Mouse (Mus musculus) erythroid progenitor cell, adult 5-6 weeks (primary cell): ENCODE results near the gene Sc5d. TPM values are rescaled to one million over a fixed set of nuclear protein-coding genes. Genes with fewer than 3 reads are reported as not detected.

Experiments used
- ATAC-seq: replicated peaks from 2 replicates; pipeline ENCODE4 v1.8.0; 2016; ENCODE audit warnings: moderate number of reproducible peaks, mild to moderate bottlenecking, moderate TSS enrichment, inconsistent platforms; ENCODE audit not compliant: poor library complexity, low FRiP score, severe bottlenecking
- total RNA-seq, 2 experiments: library from RNA; stranded (forward) in 1 of 2; stranded (reverse) in 1 of 2; fragments of 150-400 nt in 1 of 2; fragments of 186-747, 209-891 nt in 1 of 2; gene quantifications; 2 replicates each; pipeline versions ENCODE4 v1.2.3 to v1.2.4; 2015 to 2017; ENCODE audit warnings: low replicate concordance in 2 of 2

Gene Sc5d
- total RNA-seq, 2 experiments from 2014 or later = 6.7 to 8.9 TPM

- no peak for ATAC-seq
Measured at GRCm38 (mm10) chr9:42265309-42265708, 1.3 kb upstream of the Sc5d start.

DNA sequence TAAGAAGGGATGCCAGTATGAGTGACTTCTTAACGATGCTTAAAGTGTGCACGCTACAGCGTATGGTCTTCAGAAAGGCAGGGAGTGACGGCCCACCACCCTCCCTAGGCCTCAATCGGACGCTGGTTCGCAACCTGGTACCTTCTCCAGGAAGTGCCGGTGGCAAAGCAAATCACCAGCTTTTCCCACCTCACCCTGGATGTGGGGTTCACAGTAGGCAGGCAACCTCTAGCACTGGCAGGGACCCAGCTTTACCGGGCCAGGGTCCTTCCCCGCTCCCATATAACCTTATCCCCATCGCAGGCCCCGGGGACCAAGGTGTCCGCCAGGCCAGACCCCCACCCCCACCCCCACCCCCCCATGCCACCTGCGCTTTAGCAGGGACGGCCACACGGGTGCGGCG is 346 bp downstream of the Sc5d start:
- ATAC-seq = no peak

DNA sequence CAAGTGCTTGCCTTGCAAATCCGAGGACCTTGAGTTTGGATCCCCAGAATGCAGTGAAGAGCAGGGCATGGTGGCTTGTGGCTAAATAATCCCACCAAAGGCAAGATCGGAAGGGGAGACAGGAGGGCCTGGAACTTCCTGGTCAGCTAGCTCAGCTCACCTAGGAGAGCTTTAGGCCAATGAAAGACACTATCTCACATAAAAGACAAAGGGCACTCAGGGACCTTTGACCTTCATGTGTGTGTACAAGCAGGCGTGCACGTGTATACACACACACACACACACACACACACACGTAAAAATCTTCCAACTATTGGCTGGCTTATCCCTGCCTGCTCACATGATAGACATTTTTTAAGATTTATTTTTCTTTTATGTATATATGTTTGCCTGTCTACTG is 3.6 kb downstream of the Sc5d start:
- ATAC-seq = no peak

DNA sequence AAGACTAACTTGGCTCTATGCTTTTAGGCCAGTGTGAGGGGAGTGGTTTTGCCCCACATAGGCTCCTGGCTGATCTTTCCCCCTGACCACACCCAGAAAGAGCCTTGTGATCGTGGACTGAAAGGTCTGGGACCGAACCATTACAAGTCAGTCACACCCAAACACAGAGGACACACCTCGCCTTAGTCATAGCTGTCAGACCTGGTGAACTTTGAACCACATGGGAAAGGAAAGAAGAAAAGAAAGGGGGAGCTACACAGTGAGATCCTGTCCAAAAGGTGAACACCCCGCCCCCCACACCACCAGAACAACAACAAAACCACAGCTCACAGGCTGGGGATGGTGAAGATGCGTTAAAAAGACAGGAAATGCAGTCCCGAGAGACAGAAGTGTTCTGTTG is 14.9 kb downstream of the Sc5d start:
- no peak for ATAC-seq

DNA sequence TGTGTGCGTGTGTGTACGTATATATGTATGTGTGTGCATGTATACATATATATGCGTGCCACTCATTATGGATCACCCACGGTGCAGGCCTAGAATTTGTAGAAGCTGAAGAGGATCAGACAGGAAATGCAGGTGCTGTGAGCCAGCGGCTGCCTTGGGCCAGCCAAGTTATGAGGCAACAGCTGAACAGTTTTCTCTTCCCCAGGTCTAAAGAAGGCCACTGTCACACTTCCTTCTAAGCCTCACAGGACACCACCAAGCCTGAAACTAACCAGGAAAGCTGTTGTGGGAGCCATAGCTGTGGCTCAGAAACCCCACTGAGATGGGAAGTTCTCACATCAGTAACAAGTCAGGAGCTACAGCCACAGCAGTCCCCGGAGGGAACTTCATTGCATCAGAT is 17.4 kb downstream of the Sc5d start:
- ATAC-seq = no peak

GRCm38 (mm10) chr9:42244173-42244572 is 19.9 kb downstream of the Sc5d start:
- no peak for ATAC-seq

- no peak for ATAC-seq
Measured at GRCm38 (mm10) chr9:42241021-42241420, 23.0 kb downstream of the Sc5d start.

GRCm38 (mm10) chr9:42240583-42240992 is 23.5 kb downstream of the Sc5d start:
- no peak for ATAC-seq

DNA sequence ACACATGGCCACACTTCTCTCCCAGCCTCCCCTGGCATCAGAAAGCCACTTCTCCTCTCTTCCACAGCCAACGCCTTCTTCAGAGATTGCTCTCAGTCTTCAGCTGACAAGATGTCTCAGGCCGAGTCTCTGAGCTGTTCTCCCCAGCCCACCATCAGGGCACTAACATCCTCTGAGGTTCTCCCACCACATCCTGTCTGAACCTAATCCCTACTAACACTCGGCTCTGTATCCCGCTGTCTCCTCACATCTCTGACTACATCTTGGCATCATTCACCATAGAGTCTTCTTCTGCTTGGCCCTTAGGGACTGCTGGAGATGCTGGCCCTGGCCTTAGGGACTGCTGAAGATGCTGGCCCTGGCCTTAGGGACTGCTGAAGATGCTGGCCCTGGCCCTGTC is 25.2 kb downstream of the Sc5d start:
- ATAC-seq = no peak

GRCm38 (mm10) chr9:42231116-42231515 is 32.9 kb downstream of the Sc5d start:
- ATAC-seq = no peak

- ATAC-seq = no peak
Measured at GRCm38 (mm10) chr9:42230333-42230732, 33.7 kb downstream of the Sc5d start.

DNA sequence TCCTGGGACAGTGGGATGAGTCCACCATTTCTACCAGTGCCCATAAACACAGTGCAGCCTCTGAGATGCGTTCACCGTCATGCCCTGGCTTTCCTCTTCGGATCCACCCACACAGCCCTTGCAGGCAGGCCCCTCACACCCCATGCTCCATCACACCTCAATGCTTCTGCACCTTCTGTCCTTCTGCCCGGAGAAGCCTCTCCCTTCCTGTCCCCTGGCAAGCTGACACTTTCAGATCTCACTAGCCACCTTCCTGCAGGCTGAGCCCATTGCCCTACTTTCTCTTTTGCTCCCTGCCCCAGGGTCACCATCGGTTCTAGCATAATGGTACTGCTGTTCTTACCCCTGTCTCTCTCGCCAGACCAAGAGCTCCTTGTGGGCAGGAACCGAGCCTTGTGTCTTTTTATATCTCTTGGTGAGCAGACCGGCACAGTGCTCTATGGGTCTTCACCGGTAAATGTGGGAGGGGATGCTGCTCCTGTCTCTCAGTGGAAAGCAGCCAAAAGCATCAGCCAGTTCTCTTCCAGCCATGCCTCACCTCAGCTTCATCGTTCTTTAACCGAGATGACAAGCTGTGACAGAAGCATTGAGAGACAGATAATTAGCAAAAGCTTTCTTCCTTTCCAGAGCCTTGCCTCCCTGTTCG is 34.5 kb downstream of the Sc5d start:
- ATAC-seq = no peak

GRCm38 (mm10) chr9:42227804-42228203 is 36.3 kb downstream of the Sc5d start:
- no peak for ATAC-seq

- no peak for ATAC-seq
Measured at GRCm38 (mm10) chr9:42219001-42219660, 44.9 kb downstream of the Sc5d start.

GRCm38 (mm10) chr9:42217685-42218084 is 46.4 kb downstream of the Sc5d start:
- no peak for ATAC-seq

- no peak for ATAC-seq
Measured at GRCm38 (mm10) chr9:42214116-42214515, 49.9 kb downstream of the Sc5d start.

DNA sequence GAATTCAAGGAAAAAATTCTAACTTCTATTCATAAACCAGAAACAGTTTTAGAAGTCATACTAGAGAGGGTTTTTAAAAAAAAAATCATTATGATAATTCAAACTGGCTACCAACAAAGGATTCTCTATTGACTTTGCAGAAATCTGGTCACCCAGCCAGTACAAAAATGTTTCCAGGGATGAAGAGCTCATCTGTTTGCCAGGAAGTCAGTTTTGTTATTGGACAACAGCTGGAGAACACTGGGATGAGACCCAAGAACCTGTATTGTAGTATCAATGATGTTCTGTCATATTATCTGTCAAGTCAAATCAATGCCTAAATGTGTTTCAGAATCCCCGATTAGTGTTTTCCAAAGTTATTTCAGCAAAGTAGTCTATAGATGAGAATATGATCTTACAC is 50.9 kb downstream of the Sc5d start:
- no peak for ATAC-seq

- ATAC-seq = no peak
Measured at GRCm38 (mm10) chr9:42209666-42210065, 54.4 kb downstream of the Sc5d start.

GRCm38 (mm10) chr9:42208463-42208862 is 55.6 kb downstream of the Sc5d start:
- ATAC-seq = no peak

DNA sequence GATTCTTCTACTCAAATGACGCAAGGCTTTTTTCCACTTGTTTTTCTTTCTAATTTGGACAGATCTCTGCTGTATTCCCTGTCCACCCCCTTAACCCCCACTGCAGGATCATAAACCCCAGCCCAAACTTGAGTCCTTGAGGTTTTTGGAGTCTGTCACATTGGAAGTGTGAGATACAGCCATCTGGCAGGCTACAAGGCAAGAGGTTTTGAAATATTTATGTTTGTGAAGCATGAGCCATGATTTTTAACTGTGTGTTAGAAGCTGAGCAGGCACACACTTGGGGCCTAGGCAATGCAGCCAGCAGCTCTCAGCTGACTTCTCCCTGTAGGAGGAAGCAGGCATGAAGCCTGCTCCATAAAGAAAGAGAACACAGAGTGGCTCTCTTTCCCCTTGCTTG is 57.3 kb downstream of the Sc5d start:
- ATAC-seq = no peak

GRCm38 (mm10) chr9:42202271-42202670 is 61.8 kb downstream of the Sc5d start:
- no peak for ATAC-seq
